Mouse (Mus musculus): ENCODE measurements around the gene Exo5.

DNA sequence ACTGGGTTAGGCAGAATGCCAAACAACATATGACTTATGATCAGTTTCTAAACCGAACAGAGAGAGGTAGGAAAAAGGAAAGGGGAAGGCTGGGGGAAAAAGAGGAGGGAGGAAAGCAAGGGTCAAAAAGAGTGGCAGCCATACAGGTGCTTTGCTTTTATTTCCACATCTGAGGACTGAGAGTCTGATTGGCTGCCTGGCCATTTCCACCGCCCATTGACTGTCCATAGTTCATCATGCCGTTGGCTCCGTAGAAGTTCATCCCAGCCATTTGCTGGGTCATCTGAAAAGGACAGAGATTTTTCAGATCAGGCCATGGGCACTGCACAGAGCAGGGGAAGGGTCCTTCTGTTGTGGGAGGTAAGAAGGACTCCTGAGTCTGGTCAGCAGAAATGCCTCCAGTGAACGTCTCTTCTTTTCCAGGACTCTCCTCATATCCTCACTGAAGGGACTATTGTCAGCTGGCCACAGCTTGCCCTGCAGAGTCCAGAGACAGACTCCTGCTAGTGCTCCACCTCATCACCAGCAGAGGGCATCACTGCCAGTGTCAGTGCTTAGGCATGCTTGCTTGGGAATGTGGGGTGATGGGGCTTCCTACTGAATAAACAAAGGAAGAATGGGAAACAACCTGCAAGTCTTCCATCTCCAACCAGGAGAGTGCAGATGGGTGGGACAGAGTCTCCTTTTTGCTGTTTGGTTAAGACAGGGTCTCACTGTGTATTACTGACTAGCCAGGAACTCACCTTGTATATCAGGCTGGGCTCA lies 44.7 kb upstream of the Exo5 start:
- TF ChIP-seq POLR2A (IDR thresholded peaks at IDR 0.05; ENCODE audit: borderline replicate concordance, extremely low read depth, low read depth, low read length) (no peak), CTCF (IDR thresholded peaks at IDR 0.05; ENCODE audit: insufficient read depth, low read length) (peak; percentile 57)

Data from lung, adult 2 months (tissue).